Mouse (Mus musculus) intestine, postnatal 0 days (tissue): ENCODE data around the gene Serpinb2. TPM values are rescaled to one million over a fixed set of nuclear protein-coding genes. Genes with fewer than 3 reads are reported as not detected.

Experiments used
- ATAC-seq: fragments of 200-750 bp; cut with Nextera tagmentation; 2 replicates; pipeline ENCODE4 v1.8.0; 2017; ENCODE audit warnings: mild to moderate bottlenecking, moderate TSS enrichment, moderate library complexity
- H3K27ac ChIP-seq: fragments of 300-500 bp; sonication (generic); 2 replicates; pipeline ENCODE4 v1.5.1; 2014; ENCODE audit warnings: mild to moderate bottlenecking, low read depth, low read length, moderate library complexity
- H3K27me3 ChIP-seq: fragments of 300-500 bp; sonication (generic); replicated peaks from 2 replicates; pipeline ENCODE4 v1.6.1; 2014; ENCODE audit warnings: low read length, mixed read lengths; ENCODE audit not compliant: control insufficient read depth, insufficient read depth
- H3K36me3 ChIP-seq: fragments of 300-500 bp; sonication (generic); 2 replicates; pipeline ENCODE4 v1.6.1; 2014; ENCODE audit warnings: mild to moderate bottlenecking, moderate library complexity; ENCODE audit not compliant: control insufficient read depth, insufficient read depth
- H3K4me1 ChIP-seq: fragments of 300-500 bp; sonication (generic); replicated peaks from 2 replicates; pipeline ENCODE4 v1.6.1; 2014; ENCODE audit warnings: antibody characterized with exemption, low read length, mixed read lengths; ENCODE audit not compliant: control insufficient read depth, insufficient read depth
- H3K4me2 ChIP-seq: fragments of 300-500 bp; sonication (generic); replicated peaks from 2 replicates; pipeline ENCODE4 v1.6.1; 2014; ENCODE audit warnings: low read depth, mild to moderate bottlenecking, moderate library complexity
- H3K4me3 ChIP-seq: fragments of 300-500 bp; sonication (generic); 2 replicates; pipeline ENCODE4 v1.5.1; 2014; ENCODE audit warnings: low read depth, low read length
- H3K9ac ChIP-seq: fragments of 300-500 bp; sonication (generic); 2 replicates; pipeline ENCODE4 v1.6.1; 2014; ENCODE audit warnings: mild to moderate bottlenecking, low read depth, low read length
- H3K9me3 ChIP-seq: fragments of 300-500 bp; sonication (generic); 2 replicates; pipeline ENCODE4 v1.6.1; 2016; ENCODE audit warnings: mixed run types; ENCODE audit not compliant: control insufficient read depth
- CTCF ChIP-seq: sonication (generic); IDR thresholded peaks from 2 replicates; pipeline ENCODE4 v1.5.1; 2016; ENCODE audit warnings: low read depth, mild to moderate bottlenecking, control low read depth, antibody characterized with exemption, moderate library complexity
- WGBS: fragments of 180-500 bp; shearing (Covaris S2); extraction: QIAGEN DNeasy Blood & Tissue Kit; methylation state at CpG from one replicate; pipeline ENCODE4 v1.1.7; 2014; 5-methylcytosine and 5-hydroxymethylcytosine counted together
- polyA plus RNA-seq: library from polyadenylated mRNA; unstranded; fragments of >200 nt; fragmentation: Nextera tagmentation; extraction: Ambion mirVana; gene quantifications from 2 replicates; pipeline ENCODE4 v1.2.1, GENCODE M21; 2015

Serpinb2 gene
- polyA plus RNA-seq, 1 experiment from 2014 or later, result not detected

GRCm38 (mm10) chr1:107505898-107506562 lies 5.2 kb upstream of the Serpinb2 start:
- H3K4me3 ChIP-seq, result no peak overlapping the region
- no peaks in the 10 kb centered on the region for H3K9me3 ChIP-seq
- H3K27me3 ChIP-seq, result no peaks in the 10 kb centered on the region
- H3K9ac ChIP-seq, result no peak overlapping the region
- H3K4me1 ChIP-seq, result no peaks in the 10 kb centered on the region
- 73% methylated on average over 8 of the region's 8 CpGs for WGBS
- H3K36me3 ChIP-seq, result no peaks in the 10 kb centered on the region
- no peak overlapping the region for H3K4me2 ChIP-seq
- no peak overlapping the region for H3K27ac ChIP-seq
- no peak for ATAC-seq
- no peak for TF ChIP-seq CTCF

- ATAC-seq, result no peak
- no peak overlapping the region for H3K4me2 ChIP-seq
- no peaks in the 10 kb centered on the region for H3K27me3 ChIP-seq
- H3K27ac ChIP-seq, result no peak overlapping the region
- H3K4me3 ChIP-seq, result no peak overlapping the region
- no peak for TF ChIP-seq CTCF
- H3K9ac ChIP-seq, result no peak overlapping the region
- 62% methylated on average over 2 of the region's 2 CpGs for WGBS
- no peaks in the 10 kb centered on the region for H3K36me3 ChIP-seq
- H3K4me1 ChIP-seq, result no peaks in the 10 kb centered on the region
- no peaks in the 10 kb centered on the region for H3K9me3 ChIP-seq
Measured at GRCm38 (mm10) chr1:107512194-107513138, 1.2 kb downstream of the Serpinb2 start.

GRCm38 (mm10) chr1:107513530-107513929 lies 2.3 kb downstream of the Serpinb2 start:
- H3K36me3 ChIP-seq, result no peaks in the 10 kb centered on the region
- no peak overlapping the region for H3K4me3 ChIP-seq
- no peak overlapping the region for H3K27ac ChIP-seq
- no peaks in the 10 kb centered on the region for H3K27me3 ChIP-seq
- ATAC-seq, result no peak
- no peak overlapping the region for H3K4me2 ChIP-seq
- WGBS, result 83% methylated on average over 1 of the region's 1 CpGs
- no peaks in the 10 kb centered on the region for H3K9me3 ChIP-seq
- H3K4me1 ChIP-seq, result no peaks in the 10 kb centered on the region
- TF ChIP-seq CTCF, result no peak
- H3K9ac ChIP-seq, result no peak overlapping the region

- H3K27me3 ChIP-seq, result no peaks in the 10 kb centered on the region
- no peak for TF ChIP-seq CTCF
- 66% methylated on average over 2 of the region's 2 CpGs for WGBS
- H3K4me3 ChIP-seq, result no peak overlapping the region
- no peak overlapping the region for H3K4me2 ChIP-seq
- no peaks in the 10 kb centered on the region for H3K4me1 ChIP-seq
- no peaks in the 10 kb centered on the region for H3K9me3 ChIP-seq
- no peak overlapping the region for H3K9ac ChIP-seq
- no peak for ATAC-seq
- H3K36me3 ChIP-seq, result no peaks in the 10 kb centered on the region
- H3K27ac ChIP-seq, result no peak overlapping the region
Measured at GRCm38 (mm10) chr1:107515839-107516498, 4.7 kb downstream of the Serpinb2 start.

GRCm38 (mm10) chr1:107525592-107525991 lies 14.4 kb downstream of the Serpinb2 start:
- Histone ChIP-seq H3K36me3 (no peaks in the 10 kb centered on the region), H3K4me2 (no peak overlapping the region), H3K27me3 (no peaks in the 10 kb centered on the region), H3K4me1 (no peaks in the 10 kb centered on the region), H3K9ac (no peak overlapping the region), H3K9me3 (no peaks in the 10 kb centered on the region), H3K27ac (no peak overlapping the region), H3K4me3 (no peak overlapping the region)
- WGBS, result 75% methylated on average over 4 of the region's 4 CpGs
- TF ChIP-seq CTCF, result no peak
- no peak for ATAC-seq

GRCm38 (mm10) chr1:107528325-107529078 lies 17.3 kb downstream of the Serpinb2 start:
- no peak for TF ChIP-seq CTCF
- Histone ChIP-seq H3K9me3 (no peaks in the 10 kb centered on the region), H3K4me2 (no peak overlapping the region), H3K27ac (no peak overlapping the region), H3K4me1 (no peaks in the 10 kb centered on the region), H3K9ac (no peak overlapping the region), H3K4me3 (no peak overlapping the region), H3K36me3 (no peaks in the 10 kb centered on the region), H3K27me3 (no peaks in the 10 kb centered on the region)
- WGBS, result 82% methylated on average over 3 of the region's 3 CpGs
- ATAC-seq, result no peak
